Mouse (Mus musculus): ENCODE data around the gene Clock. TPM values are rescaled to one million over a fixed set of nuclear protein-coding genes. Genes with fewer than 3 reads are reported as not detected.
A peak's percentile ranks its signal among the peaks of the same experiment; 100 is the strongest.

Gene Clock
- polyA plus RNA-seq, 1 experiment, result 1.8 TPM

DNA sequence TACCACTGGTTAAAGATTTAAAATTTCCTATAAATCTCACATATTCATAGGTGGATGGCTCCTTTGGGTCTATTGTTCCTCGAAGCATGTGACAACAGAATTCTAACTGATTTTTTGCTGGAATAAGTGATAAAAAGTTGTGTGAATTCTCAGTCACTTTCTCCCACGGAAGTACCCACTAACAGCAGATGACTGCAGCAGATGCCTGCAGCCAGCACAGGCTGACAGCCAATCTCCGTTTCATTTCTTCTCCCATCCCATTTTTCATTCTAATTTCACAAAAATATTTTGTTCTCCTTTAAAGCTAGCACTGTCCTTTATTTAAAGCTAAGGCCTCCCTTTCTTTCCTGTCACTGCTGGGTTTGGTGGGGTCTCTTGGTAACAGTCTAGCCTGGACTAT is 59.2 kb downstream of the Clock start:
- no peak for TF ChIP-seq POLR2A (IDR thresholded peaks at IDR 0.05; ENCODE audit: borderline replicate concordance, control insufficient read depth, low read depth, low read length)
- TF ChIP-seq CTCF (IDR thresholded peaks at IDR 0.05; ENCODE audit: control insufficient read depth, insufficient read depth, low read length), result no peak
- Histone ChIP-seq H3K4me1 (ENCODE audit: control insufficient read depth, insufficient read depth, low read length) (no peaks in the 10 kb centered on the region), H3K4me3 (replicated peaks; ENCODE audit: control insufficient read depth, low read depth, low read length) (no peak overlapping the region), H3K27ac (ENCODE audit: control insufficient read depth, insufficient read depth, low read depth, low read length, poor library complexity) (no peak overlapping the region)
- 87% methylated on average over 3 of the region's 3 CpGs for WGBS

DNA sequence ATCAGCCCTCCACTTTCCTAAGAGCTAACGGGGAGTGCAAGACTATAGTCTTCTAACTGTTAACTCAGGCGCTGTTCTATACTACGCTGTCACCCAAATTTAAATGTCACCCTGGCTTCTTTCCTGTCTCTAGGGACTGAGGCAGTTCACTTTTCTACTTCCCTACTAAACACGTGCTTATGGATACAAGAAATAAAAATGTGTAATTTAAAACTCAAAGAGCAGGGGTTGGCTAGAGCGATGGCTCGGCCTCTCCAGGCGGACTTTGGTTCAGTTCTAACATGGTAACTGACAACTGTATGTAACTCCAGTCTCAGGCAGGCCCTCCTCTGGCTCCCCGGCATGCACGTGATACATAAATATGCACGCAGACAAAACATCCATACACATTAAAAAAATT is 60.2 kb downstream of the Clock start:
- Histone ChIP-seq H3K4me1 (ENCODE audit: control insufficient read depth, insufficient read depth, low read length) (no peaks in the 10 kb centered on the region), H3K4me3 (replicated peaks; ENCODE audit: control insufficient read depth, low read depth, low read length) (no peak overlapping the region), H3K27ac (ENCODE audit: control insufficient read depth, insufficient read depth, low read depth, low read length, poor library complexity) (no peak overlapping the region)
- 84% methylated on average over 10 of the region's 10 CpGs for WGBS
- TF ChIP-seq CTCF (IDR thresholded peaks at IDR 0.05; ENCODE audit: control insufficient read depth, insufficient read depth, low read length), result no peak
- no peak for TF ChIP-seq POLR2A (IDR thresholded peaks at IDR 0.05; ENCODE audit: borderline replicate concordance, control insufficient read depth, low read depth, low read length)

DNA sequence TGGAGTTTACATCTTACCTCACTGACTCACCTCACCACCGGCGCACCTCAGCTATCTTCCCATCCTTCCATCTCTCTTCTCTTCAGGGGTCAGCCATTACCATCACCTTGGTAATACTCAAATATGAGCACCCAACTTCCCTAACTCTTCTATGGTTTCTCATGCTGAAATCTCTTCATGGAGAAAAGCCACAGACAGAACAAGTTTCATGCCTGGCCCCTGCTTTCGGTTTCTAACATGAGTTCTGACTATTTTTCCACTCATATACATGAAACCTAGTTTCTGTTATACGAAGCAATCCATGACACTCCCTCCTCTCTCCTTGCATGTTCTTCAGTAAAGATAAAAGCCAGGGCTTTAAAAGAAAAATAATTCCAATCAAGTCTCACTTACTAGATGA is 60.7 kb downstream of the Clock start:
- TF ChIP-seq CTCF (IDR thresholded peaks at IDR 0.05; ENCODE audit: control insufficient read depth, insufficient read depth, low read length), result no peak
- TF ChIP-seq POLR2A (IDR thresholded peaks at IDR 0.05; ENCODE audit: borderline replicate concordance, control insufficient read depth, low read depth, low read length), result no peak
- WGBS, result 89% methylated on average over 4 of the region's 4 CpGs
- Histone ChIP-seq H3K4me3 (replicated peaks; ENCODE audit: control insufficient read depth, low read depth, low read length) (no peak overlapping the region), H3K4me1 (ENCODE audit: control insufficient read depth, insufficient read depth, low read length) (no peaks in the 10 kb centered on the region), H3K27ac (ENCODE audit: control insufficient read depth, insufficient read depth, low read depth, low read length, poor library complexity) (no peak overlapping the region)

DNA sequence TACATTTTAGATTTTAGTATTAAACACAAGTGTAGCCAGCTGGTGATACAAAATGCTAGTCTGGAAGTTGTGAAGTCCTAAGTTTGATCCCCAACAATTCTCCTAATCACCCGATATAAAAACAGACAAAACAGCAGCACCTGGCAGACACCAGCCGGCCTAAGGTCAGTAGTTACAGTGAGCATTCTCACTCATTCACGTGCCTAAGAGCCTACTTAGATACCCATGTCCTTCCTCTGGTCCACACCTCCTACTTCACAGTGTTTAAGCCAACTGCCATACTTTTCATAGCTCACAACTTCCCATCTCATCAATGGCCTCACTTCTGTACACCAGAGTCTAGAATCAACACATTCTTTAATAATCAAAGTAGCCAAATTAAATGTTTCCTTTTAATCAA is 61.3 kb downstream of the Clock start:
- 86% methylated on average over 3 of the region's 3 CpGs for WGBS
- Histone ChIP-seq H3K4me1 (ENCODE audit: control insufficient read depth, insufficient read depth, low read length) (no peaks in the 10 kb centered on the region), H3K4me3 (replicated peaks; ENCODE audit: control insufficient read depth, low read depth, low read length) (no peak overlapping the region), H3K27ac (ENCODE audit: control insufficient read depth, insufficient read depth, low read depth, low read length, poor library complexity) (no peak overlapping the region)
- no peak for TF ChIP-seq CTCF (IDR thresholded peaks at IDR 0.05; ENCODE audit: control insufficient read depth, insufficient read depth, low read length)
- TF ChIP-seq POLR2A (IDR thresholded peaks at IDR 0.05; ENCODE audit: borderline replicate concordance, control insufficient read depth, low read depth, low read length), result no peak

DNA sequence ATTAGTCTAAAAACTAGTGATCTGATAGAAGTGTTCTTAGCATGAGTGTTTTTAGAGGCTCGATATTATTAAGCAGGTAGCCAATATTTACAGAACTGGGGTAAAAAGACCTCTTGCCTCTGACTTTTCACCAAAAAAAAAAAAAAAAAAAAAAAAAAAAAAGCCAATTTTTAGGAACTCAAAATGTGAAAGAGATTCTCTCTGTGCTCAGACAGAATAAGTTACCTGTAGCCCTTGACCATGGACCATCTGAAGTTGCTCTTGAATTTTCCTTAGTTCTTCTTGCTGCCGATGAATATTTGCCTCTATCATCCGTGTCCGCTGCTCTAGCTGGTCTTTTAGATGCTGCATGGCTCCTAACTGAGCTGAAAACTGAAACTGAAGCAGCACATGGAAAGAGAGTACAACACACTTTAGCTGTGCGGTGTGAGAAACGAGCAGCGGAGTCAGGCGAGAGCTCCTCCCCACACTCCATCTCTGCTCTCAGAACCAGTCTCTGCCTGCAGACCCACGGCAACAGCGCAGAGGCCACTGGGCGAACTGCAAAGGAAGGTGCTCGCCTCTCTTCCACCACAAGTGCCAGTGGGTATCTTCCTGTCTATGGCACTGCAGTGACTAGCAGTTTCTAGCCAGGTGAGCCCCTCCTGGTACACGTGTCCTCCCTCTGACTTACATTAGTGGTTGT is 73.3 kb downstream of the Clock start:
- TF ChIP-seq POLR2A (IDR thresholded peaks at IDR 0.05; ENCODE audit: borderline replicate concordance, control insufficient read depth, low read depth, low read length) (no peak), CTCF (IDR thresholded peaks at IDR 0.05; ENCODE audit: control insufficient read depth, insufficient read depth, low read length) (no peak)
- no peaks in the 10 kb centered on the region for H3K4me1 ChIP-seq (ENCODE audit: control insufficient read depth, insufficient read depth, low read length)
- no peak overlapping the region for H3K27ac ChIP-seq (ENCODE audit: control insufficient read depth, insufficient read depth, low read depth, low read length, poor library complexity)
- WGBS, result 88% methylated on average over 13 of the region's 13 CpGs
- no peak overlapping the region for H3K4me3 ChIP-seq (replicated peaks; ENCODE audit: control insufficient read depth, low read depth, low read length)

DNA sequence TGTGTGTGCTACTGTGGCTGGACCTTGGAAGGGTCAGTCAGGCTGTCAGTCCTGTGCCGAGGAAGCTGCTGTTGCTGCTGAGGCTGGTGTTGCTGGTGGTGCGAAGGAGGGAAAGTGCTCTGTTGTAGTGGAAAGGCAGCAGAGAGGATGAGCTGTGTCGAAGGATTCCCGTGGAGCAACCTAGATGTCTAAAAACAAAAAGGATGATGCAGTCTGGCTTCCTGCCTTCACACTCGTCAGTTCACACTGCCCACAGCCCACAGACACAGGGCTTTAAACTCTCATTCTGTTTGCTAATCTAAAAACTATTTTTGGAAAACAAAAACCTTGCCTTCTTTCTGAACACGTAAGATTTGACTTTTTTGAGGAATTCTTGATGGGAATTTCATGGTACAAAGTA is 87.9 kb downstream of the Clock start:
- no peak overlapping the region for H3K27ac ChIP-seq (ENCODE audit: control insufficient read depth, insufficient read depth, low read depth, low read length, poor library complexity)
- TF ChIP-seq CTCF (IDR thresholded peaks at IDR 0.05; ENCODE audit: control insufficient read depth, insufficient read depth, low read length) (0 out of 2 replicates have a peak, but pooled peaks have one; percentile 4), POLR2A (IDR thresholded peaks at IDR 0.05; ENCODE audit: borderline replicate concordance, control insufficient read depth, low read depth, low read length) (no peak)
- no peak overlapping the region for H3K4me3 ChIP-seq (replicated peaks; ENCODE audit: control insufficient read depth, low read depth, low read length)
- WGBS, result 66% methylated on average over 6 of the region's 6 CpGs
- no peaks in the 10 kb centered on the region for H3K4me1 ChIP-seq (ENCODE audit: control insufficient read depth, insufficient read depth, low read length)

DNA sequence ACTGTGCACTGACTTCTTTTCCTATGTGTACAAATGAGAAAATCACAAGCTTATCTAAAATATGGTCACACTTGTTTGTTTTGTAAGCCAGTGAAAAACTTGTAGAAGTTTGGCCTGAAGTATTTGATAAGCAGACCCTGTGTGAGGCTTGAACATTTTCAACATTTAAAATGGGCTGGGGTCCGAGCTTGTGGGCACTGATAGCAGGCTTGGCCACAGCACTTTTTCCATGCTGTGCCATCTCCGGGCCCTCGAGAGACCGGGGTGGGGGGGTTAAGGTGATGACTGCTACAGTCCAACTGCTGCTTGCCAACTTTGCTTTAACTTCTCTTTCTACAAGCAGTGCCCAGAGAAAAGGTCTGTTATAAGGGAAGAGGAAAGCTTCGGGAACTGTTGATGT is 96.5 kb downstream of the Clock start:
- TF ChIP-seq POLR2A (IDR thresholded peaks at IDR 0.05; ENCODE audit: borderline replicate concordance, control insufficient read depth, low read depth, low read length) (no peak), CTCF (IDR thresholded peaks at IDR 0.05; ENCODE audit: control insufficient read depth, insufficient read depth, low read length) (no peak)
- WGBS, result 90% methylated on average over 5 of the region's 5 CpGs
- no peak overlapping the region for H3K27ac ChIP-seq (ENCODE audit: control insufficient read depth, insufficient read depth, low read depth, low read length, poor library complexity)

DNA sequence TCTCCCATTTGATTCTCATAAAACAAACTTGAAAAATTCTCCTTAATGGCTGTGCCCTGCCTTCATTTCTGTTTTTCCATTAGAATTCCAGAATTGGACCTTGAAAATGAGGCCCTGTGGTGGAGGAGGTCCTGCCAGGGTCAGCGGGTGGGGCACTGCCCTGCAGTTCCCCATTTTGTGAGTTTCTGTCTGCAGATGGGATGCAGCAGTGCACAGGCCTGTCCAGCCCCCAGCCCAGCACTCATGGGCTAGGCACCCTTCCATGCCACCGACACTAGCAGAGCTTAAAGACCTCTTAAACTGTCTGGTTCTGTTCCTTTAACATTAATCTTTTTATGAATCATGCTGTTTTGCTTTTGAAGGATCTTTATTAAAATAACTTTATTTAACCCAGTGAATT is 98.7 kb downstream of the Clock start:
- no peak overlapping the region for H3K27ac ChIP-seq (ENCODE audit: control insufficient read depth, insufficient read depth, low read depth, low read length, poor library complexity)
- H3K4me1 ChIP-seq (ENCODE audit: control insufficient read depth, insufficient read depth, low read length), result no peaks in the 10 kb centered on the region
- 67% methylated on average over 2 of the region's 2 CpGs for WGBS
- no peak overlapping the region for H3K4me3 ChIP-seq (replicated peaks; ENCODE audit: control insufficient read depth, low read depth, low read length)
- TF ChIP-seq CTCF (IDR thresholded peaks at IDR 0.05; ENCODE audit: control insufficient read depth, insufficient read depth, low read length) (no peak), POLR2A (IDR thresholded peaks at IDR 0.05; ENCODE audit: borderline replicate concordance, control insufficient read depth, low read depth, low read length) (no peak)

More for the DNA sequence above, 96.5 kb downstream of the Clock start:
- Histone ChIP-seq H3K4me1 (ENCODE audit: control insufficient read depth, insufficient read depth, low read length) (no peaks in the 10 kb centered on the region), H3K4me3 (replicated peaks; ENCODE audit: control insufficient read depth, low read depth, low read length) (no peak overlapping the region)

DNA sequence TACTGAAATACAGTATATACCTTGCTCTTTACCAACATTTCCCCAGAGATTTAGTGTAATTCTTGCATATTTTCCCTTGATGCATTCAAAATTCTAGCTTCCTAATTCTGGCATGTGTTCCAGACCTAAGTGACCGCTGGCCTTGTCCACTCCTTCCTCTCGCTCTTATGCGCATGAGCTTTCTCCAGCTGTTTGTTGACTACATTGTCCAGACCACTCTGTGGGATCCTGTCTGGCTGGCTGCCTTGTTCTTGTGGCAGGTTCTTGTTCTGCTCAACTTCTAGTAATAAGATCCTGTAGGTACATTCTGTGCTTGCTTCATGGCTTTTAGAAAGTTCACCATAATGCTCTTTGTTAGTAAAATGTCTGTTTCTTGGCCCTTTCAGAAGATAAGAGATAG is 101.4 kb downstream of the Clock start:
- H3K27ac ChIP-seq (ENCODE audit: control insufficient read depth, insufficient read depth, low read depth, low read length, poor library complexity), result no peak overlapping the region

More for the DNA sequence above, 101.4 kb downstream of the Clock start:
- no peaks in the 10 kb centered on the region for H3K4me1 ChIP-seq (ENCODE audit: control insufficient read depth, insufficient read depth, low read length)
- TF ChIP-seq POLR2A (IDR thresholded peaks at IDR 0.05; ENCODE audit: borderline replicate concordance, control insufficient read depth, low read depth, low read length), result no peak
- TF ChIP-seq CTCF (IDR thresholded peaks at IDR 0.05; ENCODE audit: control insufficient read depth, insufficient read depth, low read length), result no peak
- H3K4me3 ChIP-seq (replicated peaks; ENCODE audit: control insufficient read depth, low read depth, low read length), result no peak overlapping the region
- WGBS, result 92% methylated on average over 3 of the region's 3 CpGs
